Mouse (Mus musculus) liver, adult 2 months (tissue): ENCODE measurements around the gene Gphb5.

Source experiments
- CTCF ChIP-seq: fragments of 200-500 bp; IDR thresholded peaks from 2 replicates; pipeline ENCODE4 v1.5.1; 2011; ENCODE audit warnings: low read depth, low read length, control low read depth
- POLR2A ChIP-seq: fragments of 200-500 bp; IDR thresholded peaks from 2 replicates; pipeline ENCODE4 v1.6.1; 2011; ENCODE audit warnings: low read length, control low read depth; ENCODE audit not compliant: insufficient read depth; ENCODE audit errors: extremely low read depth

DNA sequence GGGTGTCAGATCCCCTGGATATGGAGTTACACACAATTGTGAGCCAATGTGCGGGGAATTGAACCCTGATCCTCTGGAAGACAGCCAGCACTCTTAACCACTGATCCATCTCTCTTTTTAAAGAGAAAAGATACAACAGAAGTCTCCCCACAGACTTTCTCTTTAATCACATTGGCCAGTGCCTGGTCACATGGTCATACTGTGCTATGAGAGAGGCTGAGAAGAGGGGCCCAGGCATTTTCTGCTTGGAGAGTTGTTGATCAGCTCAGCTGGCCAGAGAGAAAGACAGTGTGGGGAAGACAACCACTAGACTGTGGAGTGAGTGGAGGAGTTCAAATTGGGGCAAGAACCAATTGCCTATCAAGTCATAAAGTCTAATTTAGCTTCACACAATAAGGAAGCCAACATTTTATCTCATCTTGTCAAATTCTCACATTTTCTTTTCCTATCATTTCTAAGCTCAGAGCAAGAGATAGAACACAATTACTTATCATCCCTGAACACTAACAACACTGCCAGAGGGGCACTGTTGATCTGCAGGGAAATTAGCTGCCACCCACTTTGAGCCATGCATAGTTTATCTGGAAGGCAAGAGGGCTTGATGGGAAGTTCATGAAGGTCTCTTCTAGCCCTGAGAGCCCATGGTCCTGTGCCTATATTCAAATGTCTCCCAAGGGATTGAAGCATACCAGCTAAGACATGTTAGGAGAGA lies 13.3 kb upstream of the Gphb5 start:
- TF ChIP-seq POLR2A (no peak), CTCF (no peak)
